Mouse (Mus musculus) ovary, postnatal 10 days (tissue): Measurements from ENCODE around the gene Abca12.

Source experiments
- DNase-seq: peaks from one replicate; pipeline ENCODE4 v3.0.0; 2022; ENCODE audit warnings: low spot score

The Abca12 gene

GRCm38 (mm10) chr1:71338548-71339340 lies 76.0 kb downstream of the Abca12 start:
- DNase-seq: no peak

GRCm38 (mm10) chr1:71330349-71330748 lies 84.4 kb downstream of the Abca12 start:
- DNase-seq: no peak

GRCm38 (mm10) chr1:71312171-71312570 lies 102.5 kb downstream of the Abca12 start:
- DNase-seq: no peak

- no peak for DNase-seq
Observed at GRCm38 (mm10) chr1:71310614-71311013, 104.1 kb downstream of the Abca12 start.

DNA sequence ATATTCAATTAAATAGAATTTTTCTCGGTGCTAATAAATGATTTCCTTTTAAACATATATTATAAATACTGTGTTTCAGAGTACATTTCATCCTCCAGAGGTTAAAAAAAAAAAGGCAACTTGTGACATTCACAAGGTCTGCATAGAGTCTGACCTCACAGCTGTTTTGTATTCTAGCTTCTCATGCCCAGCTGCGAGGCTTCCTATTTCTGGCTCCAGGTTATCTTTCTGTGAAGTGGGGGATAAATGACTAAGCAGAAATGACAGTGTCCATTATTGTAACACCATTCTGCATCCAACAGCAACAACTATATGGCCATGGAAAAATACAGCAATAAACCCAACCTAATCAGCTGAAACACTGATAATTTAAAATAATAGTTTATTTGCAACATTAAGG lies 107.3 kb downstream of the Abca12 start:
- no peak for DNase-seq

- DNase-seq: no peak
Observed at GRCm38 (mm10) chr1:71306196-71306595, 108.5 kb downstream of the Abca12 start.

GRCm38 (mm10) chr1:71304588-71304987 lies 110.1 kb downstream of the Abca12 start:
- DNase-seq: no peak

DNA sequence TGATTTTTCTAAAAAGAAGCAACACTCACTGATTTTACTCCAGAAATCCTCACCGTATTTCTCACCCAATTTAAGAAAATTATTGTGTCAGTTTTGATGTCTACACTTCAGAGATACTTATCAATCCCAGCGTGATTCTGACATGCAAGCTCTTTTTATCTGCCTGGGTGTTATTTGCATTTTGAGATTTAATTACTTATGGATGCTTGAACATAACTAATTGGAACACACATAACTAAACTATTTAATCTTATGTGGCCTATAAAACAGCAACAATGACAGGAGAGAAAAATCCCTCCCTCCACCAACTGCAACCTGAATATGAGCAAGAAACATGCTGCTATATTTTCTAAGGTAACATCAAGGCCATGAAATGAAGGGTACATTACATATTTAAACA lies 117.7 kb downstream of the Abca12 start:
- no peak for DNase-seq

GRCm38 (mm10) chr1:71296585-71296984 lies 118.1 kb downstream of the Abca12 start:
- DNase-seq: no peak

GRCm38 (mm10) chr1:71291917-71292316 lies 122.8 kb downstream of the Abca12 start:
- DNase-seq: no peak

DNA sequence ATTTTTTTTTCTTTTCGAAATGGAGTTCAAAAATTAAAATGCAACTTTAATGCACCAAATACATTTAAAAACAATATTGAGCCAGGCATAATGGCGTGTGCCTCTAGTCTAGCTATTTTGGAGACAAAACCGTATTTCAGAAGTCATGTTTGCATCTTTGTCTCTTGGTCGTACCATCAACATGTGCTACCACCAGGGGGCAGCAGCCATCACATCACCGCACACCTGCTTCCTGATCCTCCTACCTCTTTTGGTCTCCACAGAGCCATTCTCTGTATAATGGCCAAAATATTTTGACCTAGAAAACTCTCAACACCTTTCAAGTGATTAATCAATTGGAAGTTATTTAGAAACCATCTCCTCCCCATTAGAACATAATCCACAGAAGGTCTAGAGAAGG lies 125.2 kb downstream of the Abca12 start:
- DNase-seq: peak; percentile 5

DNA sequence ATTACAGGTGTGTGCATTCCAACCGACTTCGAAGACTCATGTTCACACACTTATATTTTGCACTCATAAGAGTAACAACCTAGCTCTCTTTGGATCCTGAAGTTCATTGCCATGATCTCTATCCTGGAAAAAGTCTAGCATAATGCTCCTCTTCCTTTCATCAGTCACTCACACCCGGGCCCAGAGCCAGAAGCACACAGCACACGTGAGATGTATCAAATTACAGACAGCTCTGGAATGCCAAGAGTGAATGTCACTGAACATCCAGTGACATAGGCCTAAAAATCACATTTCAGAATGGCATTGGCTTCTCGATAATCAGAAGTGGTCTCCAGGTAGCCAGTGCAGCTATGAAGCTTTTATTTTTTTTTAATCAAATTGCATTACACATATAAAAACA lies 137.8 kb downstream of the Abca12 start:
- no peak for DNase-seq

DNA sequence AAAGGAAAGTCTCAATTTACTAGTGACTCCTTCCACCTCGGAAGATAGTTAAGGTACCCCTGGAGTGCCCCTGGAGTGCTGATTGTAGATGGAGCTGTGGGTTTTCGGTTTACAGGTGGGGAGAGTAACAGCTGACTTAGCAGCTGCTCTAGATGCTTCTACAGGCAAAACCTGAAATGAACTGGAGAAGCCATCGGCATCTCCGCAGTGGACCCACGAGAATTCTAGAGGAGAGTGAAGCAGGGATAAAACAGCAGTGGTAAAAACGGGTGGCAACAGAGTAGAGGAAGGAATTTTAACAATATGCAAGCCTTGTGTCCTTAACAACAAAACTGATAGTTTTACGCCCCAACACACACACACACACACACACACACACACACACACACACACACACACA lies 142.2 kb downstream of the Abca12 start:
- no peak for DNase-seq

- DNase-seq: no peak
Observed at GRCm38 (mm10) chr1:71272077-71272476, 142.6 kb downstream of the Abca12 start.

- DNase-seq: no peak
Observed at GRCm38 (mm10) chr1:71270083-71270482, 144.6 kb downstream of the Abca12 start.

GRCm38 (mm10) chr1:71266630-71267029 lies 148.1 kb downstream of the Abca12 start:
- DNase-seq: no peak

- no peak for DNase-seq
Observed at GRCm38 (mm10) chr1:71263532-71263931, 151.2 kb downstream of the Abca12 start.

GRCm38 (mm10) chr1:71244647-71245046 lies 170.1 kb downstream of the Abca12 start:
- DNase-seq: no peak

DNA sequence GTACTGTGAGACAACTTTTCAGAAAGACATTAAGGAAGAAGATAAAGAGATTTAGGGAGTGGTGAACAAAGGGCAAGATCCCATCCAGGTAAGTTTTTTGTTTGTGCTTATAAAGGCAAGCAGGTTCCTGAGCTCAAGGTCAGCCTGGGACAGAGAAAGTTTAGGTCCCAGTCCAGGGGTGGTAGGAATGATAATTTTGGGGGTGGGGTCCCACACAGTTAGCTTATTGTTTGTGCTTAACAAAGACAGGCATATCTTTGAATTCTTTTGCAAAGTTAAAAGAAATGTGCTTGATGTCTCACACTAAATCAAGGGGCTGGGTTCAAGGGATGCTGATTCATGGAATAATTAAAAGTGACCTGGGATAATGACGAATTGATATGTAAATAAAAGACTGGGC lies 173.3 kb downstream of the Abca12 start:
- DNase-seq: no peak

DNA sequence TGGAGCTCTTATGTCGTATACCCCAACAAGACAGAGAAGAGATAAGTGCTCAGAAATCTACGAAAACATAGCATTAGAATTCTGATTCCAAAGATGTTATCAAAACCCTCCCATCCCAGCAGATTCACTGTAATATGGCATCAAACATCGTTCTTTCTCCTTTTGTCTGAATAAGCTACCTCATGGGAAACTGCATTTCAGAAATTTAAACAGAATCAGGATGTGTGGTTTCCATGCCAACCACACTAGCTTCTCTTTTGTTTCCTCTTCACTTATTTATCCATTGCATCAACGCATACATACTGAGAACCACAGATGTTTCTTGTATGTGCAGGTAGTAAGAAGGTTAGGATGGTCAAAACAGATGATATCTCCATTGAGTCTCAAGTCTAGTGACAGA lies 175.1 kb downstream of the Abca12 start:
- DNase-seq: no peak

DNA sequence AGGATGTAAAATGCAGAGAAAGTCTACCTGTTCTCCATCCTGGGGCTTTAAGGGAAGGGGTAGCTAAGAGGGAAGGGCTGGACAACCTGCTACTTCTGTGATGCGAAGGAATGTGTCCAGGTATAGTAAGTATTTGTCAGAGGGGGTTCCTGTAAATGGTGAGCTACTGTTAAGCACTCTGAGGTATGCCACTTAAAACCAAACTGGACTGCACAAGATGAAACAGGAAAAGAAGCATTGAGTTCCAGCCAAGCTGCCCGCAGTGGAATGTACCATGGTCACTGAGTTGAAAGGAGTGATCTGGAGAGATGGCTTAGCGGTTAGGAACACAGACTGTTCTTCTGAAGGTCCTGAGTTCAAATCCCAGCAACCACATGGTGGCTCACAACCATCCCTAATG lies 179.4 kb downstream of the Abca12 start:
- no peak for DNase-seq

- DNase-seq: no peak
Observed at GRCm38 (mm10) chr1:71231211-71231610, 183.5 kb downstream of the Abca12 start.

DNA sequence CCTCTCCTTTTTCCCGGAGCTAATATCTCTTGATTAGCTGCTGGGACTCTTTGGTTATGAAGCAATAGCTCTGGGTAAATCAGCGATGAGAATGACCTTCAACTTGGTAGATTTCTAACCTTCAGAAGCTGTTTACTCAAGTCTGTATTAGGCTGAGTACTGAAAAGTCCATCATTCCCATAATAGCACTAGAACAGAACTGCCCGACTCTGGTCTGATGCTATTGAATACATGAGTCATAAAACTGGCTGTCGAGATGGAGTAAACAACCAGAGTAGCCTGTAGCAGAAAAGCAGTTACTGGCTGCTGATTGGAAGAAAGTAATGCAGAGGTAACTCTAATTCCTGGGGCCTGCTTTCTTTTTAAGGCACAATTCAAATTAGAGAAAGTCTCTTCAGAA lies 211.1 kb downstream of the Abca12 start:
- no peak for DNase-seq

DNA sequence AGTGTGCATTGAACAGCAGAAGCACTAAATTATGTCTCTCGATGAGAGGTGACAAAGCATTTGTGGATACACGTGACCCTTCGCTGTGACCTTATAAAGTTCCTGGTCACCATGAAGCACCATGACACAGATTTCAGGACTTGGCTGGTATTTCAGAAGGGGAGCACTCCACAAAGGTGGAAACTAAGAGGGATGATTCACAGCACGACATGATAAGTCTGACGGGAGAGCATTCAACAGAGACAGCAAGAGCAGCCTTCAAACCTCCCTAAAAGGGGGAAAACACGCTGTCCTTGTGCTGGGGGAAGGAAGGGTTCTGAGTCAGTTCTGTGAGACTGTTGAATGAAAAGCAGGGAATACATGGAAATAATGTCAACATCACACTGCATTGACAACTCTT lies 218.5 kb downstream of the Abca12 start:
- no peak for DNase-seq
